In genomic region chr12:109314850-109315249, GRCm38 (mm10) we compare ENCODE assay signal across 11 mouse cellular contexts.
DNase-seq lines count a peak whose midpoint lies in the region; ATAC-seq and TF ChIP-seq lines count a peak whose summit lies in the region.
"Had no signal": no experiment of that assay in that cellular context is flagged by ENCODE, and none has a peak within 500 bp of the region (broad histone marks: within the 10 kb centered on the region; RNA-seq: fewer than 3 reads in every experiment).

No protein-coding gene starts in this region.

- WGBS in kidney, embryonic 15.5 days, result 30% methylated on average over 6 of the region's 6 CpGs
- 28% methylated on average over 6 of the region's 6 CpGs for WGBS in intestine, embryonic 15.5 days

- CTCF ChIA-PET in Patski (lab: Charles Lee), result no interaction called here

- H3K9me3 ChIP-seq in kidney, embryonic 15.5 days (replicated peaks), result no peaks in the 10 kb centered on the region
- H3K9me3 ChIP-seq in intestine, embryonic 15.5 days, result no peaks in the 10 kb centered on the region
- H3K9me3 ChIP-seq: midbrain, embryonic 12.5 days had no signal

- ATAC-seq in kidney, embryonic 15.5 days (replicated peaks; ENCODE audit: low FRiP score), result no peak
- ATAC-seq in Patski, result no peak
- no peak for ATAC-seq in intestine, embryonic 15.5 days

- no peak overlapping the region for H3K4me3 ChIP-seq in kidney, embryonic 15.5 days (replicated peaks)
- H3K4me3 ChIP-seq in intestine, embryonic 15.5 days (replicated peaks), result no peak overlapping the region
- H3K4me3 ChIP-seq: limb, embryonic 12.5 days; midbrain, embryonic 12.5 days had no signal

- POLR2A ChIA-PET in Patski (lab: Charles Lee), result no interaction called here

- H3K27me3 ChIP-seq in kidney, embryonic 15.5 days, result no peaks in the 10 kb centered on the region
- peaks cover 26% of the 10 kb centered on the region for H3K27me3 ChIP-seq in Patski
- no peaks in the 10 kb centered on the region for H3K27me3 ChIP-seq in intestine, embryonic 15.5 days (replicated peaks)
- H3K27me3 ChIP-seq: limb, embryonic 12.5 days; midbrain, embryonic 12.5 days had no signal

- DNase-seq in kidney, adult 9 months, result peak; percentile 16
- DNase-seq in B cell, adult 2 months, result peak; percentile 64 to 68
- DNase-seq in Patski (ENCODE audit: low read depth, low spot score), result no peak
- DNase-seq in hindlimb bud, embryonic 11.5 days (ENCODE audit: extremely low spot score, low read depth, low spot score), result peak; percentile 10
- DNase-seq in lung, postnatal 25 days (ENCODE audit: low spot score), result no peak
- no peak for DNase-seq in layer of hippocampus, adult 11-12 months (ENCODE audit: low spot score)
- DNase-seq: kidney, adult 11 months had no signal

- no peak overlapping the region for H3K27ac ChIP-seq in kidney, embryonic 15.5 days
- H3K27ac ChIP-seq in intestine, embryonic 15.5 days, result no peak overlapping the region
- H3K27ac ChIP-seq: limb, embryonic 12.5 days; midbrain, embryonic 12.5 days had no signal

- no peaks in the 10 kb centered on the region for H3K36me3 ChIP-seq in kidney, embryonic 15.5 days
- H3K36me3 ChIP-seq in intestine, embryonic 15.5 days, result no peaks in the 10 kb centered on the region
- H3K36me3 ChIP-seq: limb, embryonic 12.5 days; midbrain, embryonic 12.5 days had no signal

- no peaks in the 10 kb centered on the region for H3K4me1 ChIP-seq in kidney, embryonic 15.5 days
- no peaks in the 10 kb centered on the region for H3K4me1 ChIP-seq in intestine, embryonic 15.5 days (replicated peaks)
- H3K4me1 ChIP-seq: limb, embryonic 12.5 days; midbrain, embryonic 12.5 days had no signal

- H3K4me2 ChIP-seq in kidney, embryonic 15.5 days, result no peak overlapping the region
- no peak overlapping the region for H3K4me2 ChIP-seq in intestine, embryonic 15.5 days (replicated peaks)
- H3K4me2 ChIP-seq: limb, embryonic 12.5 days; midbrain, embryonic 12.5 days had no signal

- in situ Hi-C loops in Patski (cut with MboI; ENCODE audit: low pct_unique_long_range_greater_than_20kb), result loop anchor here (5.0 kb wide), 1 partner anchor 413 kb away; no protein-coding TSS in a partner anchor

- TF ChIP-seq CTCF in Patski (IDR thresholded peaks at IDR 0.05), result peak; percentile 60

- H3K9ac ChIP-seq in kidney, embryonic 15.5 days, result no peak overlapping the region
- H3K9ac ChIP-seq in intestine, embryonic 15.5 days, result no peak overlapping the region
- H3K9ac ChIP-seq: limb, embryonic 12.5 days; midbrain, embryonic 12.5 days had no signal

Comparison
In these comparisons a context has a peak if more than half of its experiments do, and no peak if none do; other contexts are left out.
1. DNase-seq: peak in kidney, adult 9 months (single experiment), B cell, adult 2 months (2 of 2) and hindlimb bud, embryonic 11.5 days (single experiment); none in Patski (single experiment), lung, postnatal 25 days (single experiment) and layer of hippocampus, adult 11-12 months (single experiment).